Mouse (Mus musculus) ES-Bruce4 (cell line): ENCODE results near the gene Smad5.

ENCODE experiments used
- EP300 ChIP-seq: IDR thresholded peaks from 2 replicates; pipeline ENCODE4 v1.6.1; 2011; ENCODE audit warnings: low read depth, low read length; ENCODE audit not compliant: insufficient read depth
- POLR2A ChIP-seq: IDR thresholded peaks from one replicate; pipeline ENCODE4 v1.8.1; 2011; ENCODE audit warnings: low read length; ENCODE audit not compliant: insufficient read depth

DNA sequence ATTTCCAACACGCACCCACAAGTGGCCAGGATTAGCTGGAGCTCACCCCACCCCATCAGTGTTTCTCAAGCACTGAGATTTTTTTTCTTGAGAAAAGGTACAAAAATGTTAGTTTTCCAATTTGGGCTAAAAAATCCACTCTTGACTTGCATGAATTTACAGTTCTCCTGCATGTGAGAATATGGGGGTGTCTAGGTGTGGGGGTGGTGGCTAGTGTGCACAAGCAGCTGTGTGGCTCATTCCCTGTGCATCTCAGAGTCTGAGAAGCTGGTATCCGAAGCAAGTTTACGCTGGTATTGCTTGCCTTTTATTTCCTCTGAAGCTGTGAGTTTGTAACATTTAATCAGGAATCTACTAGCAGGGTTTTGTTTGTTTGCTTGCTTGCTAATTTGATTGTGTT lies 87.9 kb downstream of the Smad5 start:
- TF ChIP-seq EP300 (no peak), POLR2A (no peak)
